Mouse (Mus musculus): ENCODE data around the gene Srsf4. TPM values are rescaled to one million over a fixed set of nuclear protein-coding genes. Genes with fewer than 3 reads are reported as not detected.

Srsf4 gene
- polyA plus RNA-seq, 1 experiment from 2014 or later: 140 TPM

GRCm38 (mm10) chr4:131939459-131939858, 66.0 kb downstream of the Srsf4 start:
- no peak for ATAC-seq (ENCODE audit: insufficient number of reproducible peaks, low FRiP score, low TSS enrichment, low read depth)
- Histone ChIP-seq H3K9me3 (ENCODE audit: control insufficient read depth, low read length) (no peaks in the 10 kb centered on the region), H3K4me1 (ENCODE audit: control insufficient read depth, insufficient read depth, low read length) (no peaks in the 10 kb centered on the region; the same call in 1 of the 2 replicates), H3K36me3 (ENCODE audit: control insufficient read depth, insufficient read depth, low read length) (peaks cover 2% of the 10 kb centered on the region; the same call in 1 of the 2 replicates), H3K4me2 (ENCODE audit: low read depth, severe bottlenecking) (no peak overlapping the region), H3K4me3 (ENCODE audit: low read depth, low read length) (no peak overlapping the region), H3K27ac (replicated peaks; ENCODE audit: low read depth, low read length) (no peak overlapping the region), H3K27me3 (ENCODE audit: control insufficient read depth, insufficient read depth, low read length) (no peaks in the 10 kb centered on the region), H3K9ac (ENCODE audit: low read length) (no peak overlapping the region)
- 89% methylated on average over 2 of the region's 2 CpGs for WGBS
- no peak for DNase-seq (ENCODE audit: low spot score)

- H3K36me3 ChIP-seq (ENCODE audit: control insufficient read depth, insufficient read depth, low read length): no peaks in the 10 kb centered on the region
- ATAC-seq (ENCODE audit: insufficient number of reproducible peaks, low FRiP score, low TSS enrichment, low read depth): no peak
Measured at GRCm38 (mm10) chr4:131940846-131941245, 67.4 kb downstream of the Srsf4 start.

GRCm38 (mm10) chr4:131947848-131948247, 74.4 kb downstream of the Srsf4 start:
- no peaks in the 10 kb centered on the region for H3K9me3 ChIP-seq (ENCODE audit: control insufficient read depth, low read length)
- WGBS: 92% methylated on average over 11 of the region's 11 CpGs
- H3K27me3 ChIP-seq (ENCODE audit: control insufficient read depth, insufficient read depth, low read length): no peaks in the 10 kb centered on the region
- H3K27ac ChIP-seq (replicated peaks; ENCODE audit: low read depth, low read length): no peak overlapping the region
- no peak overlapping the region for H3K4me3 ChIP-seq (ENCODE audit: low read depth, low read length)
- ATAC-seq (ENCODE audit: insufficient number of reproducible peaks, low FRiP score, low TSS enrichment, low read depth): no peak
- no peak for DNase-seq (ENCODE audit: low spot score)
- no peak overlapping the region for H3K9ac ChIP-seq (ENCODE audit: low read length)
- H3K4me1 ChIP-seq (ENCODE audit: control insufficient read depth, insufficient read depth, low read length): no peaks in the 10 kb centered on the region
- H3K36me3 ChIP-seq (ENCODE audit: control insufficient read depth, insufficient read depth, low read length): no peaks in the 10 kb centered on the region; the same call in 1 of the 2 replicates
- H3K4me2 ChIP-seq (ENCODE audit: low read depth, severe bottlenecking): no peak overlapping the region

More at GRCm38 (mm10) chr4:131940846-131941245, 67.4 kb downstream of the Srsf4 start:
- Histone ChIP-seq H3K27me3 (ENCODE audit: control insufficient read depth, insufficient read depth, low read length) (no peaks in the 10 kb centered on the region), H3K4me1 (ENCODE audit: control insufficient read depth, insufficient read depth, low read length) (no peaks in the 10 kb centered on the region; the same call in 1 of the 2 replicates), H3K9me3 (ENCODE audit: control insufficient read depth, low read length) (no peaks in the 10 kb centered on the region), H3K4me3 (ENCODE audit: low read depth, low read length) (no peak overlapping the region), H3K4me2 (ENCODE audit: low read depth, severe bottlenecking) (no peak overlapping the region), H3K9ac (ENCODE audit: low read length) (no peak overlapping the region), H3K27ac (replicated peaks; ENCODE audit: low read depth, low read length) (no peak overlapping the region)
- DNase-seq (ENCODE audit: low spot score): no peak
- 96% methylated on average over 4 of the region's 4 CpGs for WGBS

GRCm38 (mm10) chr4:131949903-131950302, 76.5 kb downstream of the Srsf4 start:
- Histone ChIP-seq H3K9me3 (ENCODE audit: control insufficient read depth, low read length) (no peaks in the 10 kb centered on the region), H3K27me3 (ENCODE audit: control insufficient read depth, insufficient read depth, low read length) (no peaks in the 10 kb centered on the region), H3K27ac (replicated peaks; ENCODE audit: low read depth, low read length) (no peak overlapping the region), H3K9ac (ENCODE audit: low read length) (no peak overlapping the region), H3K4me2 (ENCODE audit: low read depth, severe bottlenecking) (no peak overlapping the region), H3K4me1 (ENCODE audit: control insufficient read depth, insufficient read depth, low read length) (no peaks in the 10 kb centered on the region), H3K4me3 (ENCODE audit: low read depth, low read length) (no peak overlapping the region), H3K36me3 (ENCODE audit: control insufficient read depth, insufficient read depth, low read length) (no peaks in the 10 kb centered on the region; the same call in 1 of the 2 replicates)
- no peak for DNase-seq (ENCODE audit: low spot score)
- no peak for ATAC-seq (ENCODE audit: insufficient number of reproducible peaks, low FRiP score, low TSS enrichment, low read depth)
- 64% methylated on average over 5 of the region's 5 CpGs for WGBS

GRCm38 (mm10) chr4:131950657-131951056, 77.2 kb downstream of the Srsf4 start:
- no peaks in the 10 kb centered on the region for H3K27me3 ChIP-seq (ENCODE audit: control insufficient read depth, insufficient read depth, low read length)
- no peak for ATAC-seq (ENCODE audit: insufficient number of reproducible peaks, low FRiP score, low TSS enrichment, low read depth)
- 84% methylated on average over 8 of the region's 8 CpGs for WGBS
- no peaks in the 10 kb centered on the region; the same call in 1 of the 2 replicates for H3K36me3 ChIP-seq (ENCODE audit: control insufficient read depth, insufficient read depth, low read length)
- H3K4me3 ChIP-seq (ENCODE audit: low read depth, low read length): no peak overlapping the region
- H3K9ac ChIP-seq (ENCODE audit: low read length): no peak overlapping the region
- H3K9me3 ChIP-seq (ENCODE audit: control insufficient read depth, low read length): no peaks in the 10 kb centered on the region
- no peak for DNase-seq (ENCODE audit: low spot score)
- no peak overlapping the region for H3K27ac ChIP-seq (replicated peaks; ENCODE audit: low read depth, low read length)
- H3K4me2 ChIP-seq (ENCODE audit: low read depth, severe bottlenecking): no peak overlapping the region
- no peaks in the 10 kb centered on the region for H3K4me1 ChIP-seq (ENCODE audit: control insufficient read depth, insufficient read depth, low read length)

Other genes starting within 250 kb of the Srsf4 start
- 12.5 and 13.3 TPM in 2 replicates for gene Ptpru, start 35.3 kb upstream of the Srsf4 start, polyA plus RNA-seq (2014; fragmentation: Nextera tagmentation; extraction: Ambion mirVana)
- 43.3 and 45.3 TPM in 2 replicates for gene Mecr, start 30.1 kb upstream of the Srsf4 start, polyA plus RNA-seq (2014; fragmentation: Nextera tagmentation; extraction: Ambion mirVana)
- 1.3 and 2.4 TPM in 2 replicates for gene Tmem200b, start 48.2 kb downstream of the Srsf4 start, polyA plus RNA-seq (2014; fragmentation: Nextera tagmentation; extraction: Ambion mirVana)
- not detected in 2 replicates for gene Gm10300, start 201.1 kb downstream of the Srsf4 start, polyA plus RNA-seq (2014; fragmentation: Nextera tagmentation; extraction: Ambion mirVana)
- gene Epb41, start 201.7 kb downstream of the Srsf4 start, polyA plus RNA-seq (2014; fragmentation: Nextera tagmentation; extraction: Ambion mirVana): 107 and 120 TPM in 2 replicates